Comparison of ENCODE assay signal across 31 mouse cellular contexts in genomic region chr12:83741722-83742121, GRCm38 (mm10). TPM values are rescaled to one million over a fixed set of nuclear protein-coding genes. Genes with fewer than 3 reads are reported as not detected.
"Had no signal": no experiment of that assay in that cellular context is flagged by ENCODE, and none has a peak within 500 bp of the region (broad histone marks: within the 10 kb centered on the region; RNA-seq: fewer than 3 reads in every experiment).

No protein-coding gene starts in this region.

- DNase-seq: left cerebral cortex, postnatal 4 days; liver; liver, embryonic 13.5 days; liver, postnatal 0 days; lung, adult 18-20 months; lung, adult 2 months; lung, embryonic 14.5 days; lung, postnatal 10 days; lung, postnatal 14 days; lung, postnatal 36 days; lung, postnatal 4 days; midbrain, embryonic 14.5 days had no signal

- H3K36me3 ChIP-seq: limb, embryonic 13.5 days; liver, embryonic 13.5 days; liver, embryonic 15.5 days; midbrain, embryonic 15.5 days had no signal

- H3K27me3 ChIP-seq: limb, embryonic 12.5 days; limb, embryonic 13.5 days; limb, embryonic 15.5 days; liver, embryonic 15.5 days; lung, embryonic 15.5 days; midbrain, embryonic 12.5 days; midbrain, embryonic 13.5 days; midbrain, embryonic 15.5 days had no signal

- H3K4me2 ChIP-seq: limb, embryonic 12.5 days; limb, embryonic 13.5 days; limb, embryonic 15.5 days; liver, embryonic 11.5 days; liver, embryonic 12.5 days; liver, embryonic 13.5 days; liver, embryonic 15.5 days; lung, embryonic 14.5 days; lung, embryonic 15.5 days; midbrain, embryonic 11.5 days; midbrain, embryonic 12.5 days; midbrain, embryonic 13.5 days; midbrain, embryonic 15.5 days had no signal

- ATAC-seq: liver, embryonic 12.5 days; liver, postnatal 0 days; lung, postnatal 0 days; midbrain, embryonic 13.5 days; midbrain, embryonic 15.5 days; midbrain, embryonic 16.5 days had no signal

- H3K4me3 ChIP-seq: limb, embryonic 10.5 days; limb, embryonic 12.5 days; limb, embryonic 13.5 days; limb, embryonic 15.5 days; liver, embryonic 12.5 days; liver, embryonic 13.5 days; liver, embryonic 15.5 days; lung, embryonic 15.5 days; megakaryocyte, embryonic 14.5 days; midbrain, embryonic 10.5 days; midbrain, embryonic 12.5 days; midbrain, embryonic 13.5 days; midbrain, embryonic 15.5 days had no signal

- H3K9ac ChIP-seq: limb, embryonic 12.5 days; limb, embryonic 13.5 days; limb, embryonic 15.5 days; liver, embryonic 12.5 days; liver, embryonic 13.5 days; liver, embryonic 14.5 days; liver, embryonic 15.5 days; liver, postnatal 0 days; lung, embryonic 14.5 days; lung, embryonic 15.5 days; midbrain, embryonic 12.5 days; midbrain, embryonic 13.5 days; midbrain, embryonic 15.5 days had no signal

- H3K27ac ChIP-seq: limb, embryonic 10.5 days; limb, embryonic 12.5 days; limb, embryonic 13.5 days; limb, embryonic 15.5 days; liver, embryonic 12.5 days; liver, embryonic 13.5 days; liver, embryonic 14.5 days; liver, embryonic 15.5 days; lung, embryonic 15.5 days; macrophage; midbrain, embryonic 10.5 days; midbrain, embryonic 12.5 days; midbrain, embryonic 13.5 days; midbrain, embryonic 15.5 days had no signal

- H3K9me3 ChIP-seq: limb, embryonic 10.5 days; limb, embryonic 12.5 days; limb, embryonic 13.5 days; limb, embryonic 15.5 days; liver, embryonic 12.5 days; liver, embryonic 13.5 days; liver, embryonic 15.5 days; lung, embryonic 15.5 days; megakaryocyte, embryonic 14.5 days; midbrain, embryonic 10.5 days; midbrain, embryonic 12.5 days; midbrain, embryonic 13.5 days; midbrain, embryonic 15.5 days had no signal

- H3K4me1 ChIP-seq: liver, embryonic 12.5 days; liver, embryonic 13.5 days; liver, embryonic 15.5 days; lung, embryonic 15.5 days; midbrain, embryonic 10.5 days; midbrain, embryonic 13.5 days; midbrain, embryonic 15.5 days had no signal

RNA-seq across cellular contexts. Expression of gene Papln, which starts 21.7 kb away (rescaled TPM):
- polyA plus RNA-seq: limb, embryonic 11.5 days; macrophage; midbrain, embryonic 11.5 days had no signal
